Mouse (Mus musculus): ENCODE results near the gene Dcaf11. TPM values are rescaled to one million over a fixed set of nuclear protein-coding genes. Genes with fewer than 3 reads are reported as not detected.

The Dcaf11 gene
- total RNA-seq, 2 experiments from 2014 or later = 102 to 123 TPM

DNA sequence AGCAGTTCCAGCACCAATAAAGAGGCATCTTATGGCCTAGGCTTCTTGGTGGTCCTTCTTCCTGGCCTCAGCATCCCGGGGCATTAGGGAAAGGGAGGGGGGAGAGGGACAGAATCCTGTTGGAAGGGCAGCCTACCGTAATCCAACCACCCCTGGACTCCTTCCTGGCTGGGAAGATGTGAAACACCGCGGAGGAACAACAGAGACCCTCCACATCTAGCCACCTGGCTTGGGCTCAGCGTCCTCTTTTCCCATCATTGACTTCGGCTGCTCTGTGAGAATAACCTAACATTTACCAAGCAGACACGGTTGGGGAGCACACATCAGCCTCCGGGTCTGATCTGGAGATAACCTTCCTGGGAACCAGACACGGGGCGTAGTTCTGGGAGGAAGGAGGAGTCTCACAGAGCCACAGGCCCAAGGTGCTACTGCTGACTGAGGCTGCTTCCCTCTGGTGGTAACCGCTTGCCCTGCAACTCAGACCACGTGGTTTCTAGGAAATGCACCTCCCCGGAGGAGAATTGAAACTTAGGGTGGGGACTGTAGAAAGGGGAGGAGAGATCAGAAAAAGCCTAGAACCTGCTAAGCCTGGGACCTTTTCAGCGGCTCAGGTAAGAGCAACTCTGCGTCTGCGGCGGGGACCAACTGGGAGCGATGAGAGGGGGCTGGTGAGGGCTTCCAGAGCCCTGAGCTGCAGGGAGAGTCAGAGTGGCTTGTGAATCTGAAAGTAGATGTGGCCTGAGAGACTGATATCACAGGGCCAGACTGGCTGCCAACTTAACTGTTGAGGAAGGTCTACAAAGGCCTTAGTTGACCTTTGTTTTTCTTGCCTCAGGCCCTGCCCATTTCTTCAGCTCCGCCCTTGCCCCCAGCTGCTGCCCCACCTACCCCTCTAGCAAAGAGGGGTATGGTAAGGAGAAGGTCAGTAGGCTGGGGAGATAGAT lies 44.1 kb downstream of the Dcaf11 start:
- peak; percentile 88 to 89 for DNase-seq
- intact Hi-C loops (cut with DNase I) = loop anchor here (2.0 to 5.0 kb wide), 2 partner anchors 42 to 107 kb away; partner anchors contain the start of genes A730061H03Rik and Dcaf11

DNA sequence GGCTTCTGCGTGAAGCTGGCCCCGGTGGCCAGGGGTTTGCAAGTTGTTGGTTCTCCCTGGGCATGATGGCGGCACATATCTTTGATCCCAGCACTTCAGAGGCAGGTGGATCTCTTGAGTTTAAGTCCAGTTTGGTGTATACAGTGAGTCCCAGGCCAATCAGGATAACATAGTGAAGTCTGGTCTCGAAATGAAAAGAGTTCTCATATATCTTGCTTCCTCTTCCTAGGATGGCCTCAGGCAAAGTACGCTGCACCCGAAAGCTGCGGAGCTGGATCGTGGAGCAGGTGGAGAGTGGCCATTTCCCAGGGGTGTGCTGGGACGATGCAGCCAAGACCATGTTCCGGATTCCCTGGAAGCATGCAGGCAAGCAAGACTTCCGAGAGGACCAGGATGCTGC lies 45.0 kb downstream of the Dcaf11 start:
- intact Hi-C loops (cut with DNase I) = loop anchor here (5.0 kb wide), 1 partner anchor 43 kb away; the partner anchor contains the start of genes A730061H03Rik and Dcaf11
- no peak for DNase-seq

DNA sequence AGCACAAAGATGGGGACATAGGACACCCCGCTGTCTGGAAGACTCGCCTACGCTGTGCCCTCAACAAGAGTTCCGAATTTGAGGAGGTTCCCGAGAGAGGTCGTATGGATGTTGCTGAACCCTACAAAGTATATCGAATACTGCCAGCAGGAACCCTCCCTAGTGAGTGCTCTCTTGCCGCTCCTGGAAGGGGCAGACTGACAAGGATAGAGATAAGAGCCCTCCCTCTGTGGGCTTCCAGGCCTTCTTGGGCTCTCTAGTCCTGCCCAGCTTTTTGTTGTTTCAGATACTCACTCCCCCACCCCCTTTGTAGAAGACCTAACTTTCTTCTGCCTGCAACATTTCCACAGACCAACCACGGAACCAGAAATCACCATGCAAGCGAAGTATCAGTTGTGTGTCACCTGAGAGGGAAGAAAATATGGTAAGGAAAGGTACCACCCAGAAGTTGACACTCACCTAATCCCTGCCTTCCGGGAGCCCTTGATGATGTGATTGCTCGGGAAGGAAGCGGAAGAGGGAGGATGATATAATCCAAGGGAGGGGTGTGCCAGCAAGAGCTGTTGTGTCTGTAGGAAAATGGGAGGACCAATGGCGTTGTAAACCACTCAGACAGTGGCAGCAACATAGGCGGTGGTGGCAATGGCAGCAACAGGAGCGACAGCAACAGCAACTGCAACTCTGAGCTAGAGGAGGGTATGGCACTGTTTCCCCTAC lies 46.1 kb downstream of the Dcaf11 start:
- intact Hi-C loops (cut with DNase I) = no loop called here
- no peak for DNase-seq

DNA sequence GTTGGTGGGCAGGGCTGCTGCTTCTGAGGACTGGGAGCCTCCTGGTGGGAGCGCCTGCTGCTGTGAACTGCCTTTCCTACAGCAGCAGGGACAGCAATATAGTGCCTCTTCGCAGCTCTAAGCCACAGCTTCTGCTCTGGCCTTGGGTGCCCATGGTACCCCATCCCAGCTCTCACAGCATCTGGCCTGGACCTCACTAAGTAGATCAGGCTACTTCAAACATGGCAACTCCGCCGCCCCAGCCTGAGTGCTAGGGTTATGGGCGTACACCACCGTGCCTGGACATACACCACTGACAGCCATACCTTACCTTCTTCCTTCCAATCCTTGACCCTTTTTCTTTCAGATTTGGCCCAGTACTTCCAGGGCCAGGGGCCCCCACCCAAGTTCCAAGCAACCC lies 48.5 kb downstream of the Dcaf11 start:
- no peak for DNase-seq
- intact Hi-C loops (cut with DNase I) = no loop called here

DNA sequence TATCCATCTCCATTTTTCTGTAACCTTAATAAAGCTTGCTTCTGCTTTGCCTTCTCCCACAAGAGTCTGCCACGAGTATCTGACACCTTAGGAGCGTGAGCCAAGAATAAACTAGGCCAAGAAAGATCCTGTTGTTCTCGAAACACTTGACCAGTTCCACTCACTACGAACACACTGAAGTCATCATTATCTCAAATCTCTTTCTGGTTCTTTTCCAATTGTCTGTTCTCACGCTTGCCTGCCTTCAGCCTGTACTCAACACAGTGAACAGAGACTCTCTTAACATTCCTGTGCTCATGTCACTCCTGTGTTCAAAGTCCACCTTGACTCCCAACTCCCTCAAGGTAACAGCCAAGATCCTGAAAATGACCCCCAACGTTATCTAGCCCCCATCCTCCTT lies 53.5 kb downstream of the Dcaf11 start:
- intact Hi-C loops (cut with DNase I) = no loop called here
- no peak for DNase-seq

DNA sequence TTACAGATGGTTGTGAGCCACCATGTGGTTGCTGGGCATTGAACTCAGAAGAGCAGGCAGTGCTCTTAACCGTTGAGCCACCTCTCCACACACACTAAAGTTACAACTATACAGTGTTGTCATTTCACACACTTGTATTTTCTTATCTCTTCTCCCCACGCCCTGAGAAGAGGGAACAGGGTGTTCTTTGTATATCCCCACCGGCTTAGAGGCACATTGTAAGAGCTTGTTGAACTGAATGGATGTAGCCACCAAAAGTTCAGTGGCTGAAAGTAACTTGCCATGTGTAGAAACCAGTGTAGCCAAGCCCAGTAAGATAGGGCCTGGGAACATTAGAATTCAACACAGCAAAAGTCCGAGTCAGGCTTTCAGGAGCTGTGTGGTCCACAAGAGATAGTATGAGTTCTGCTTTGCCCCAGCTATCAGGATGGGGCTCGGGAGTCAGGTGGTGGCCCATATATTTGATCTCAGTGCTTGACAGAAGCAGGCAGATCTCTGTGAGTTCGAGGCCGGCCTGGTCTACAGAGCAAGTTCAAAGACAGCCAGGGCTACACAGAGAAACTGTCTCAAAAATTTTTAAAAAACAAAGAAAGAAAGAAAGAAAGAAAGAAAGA lies 54.9 kb downstream of the Dcaf11 start:
- no peak for DNase-seq
- intact Hi-C loops (cut with DNase I) = no loop called here

DNA sequence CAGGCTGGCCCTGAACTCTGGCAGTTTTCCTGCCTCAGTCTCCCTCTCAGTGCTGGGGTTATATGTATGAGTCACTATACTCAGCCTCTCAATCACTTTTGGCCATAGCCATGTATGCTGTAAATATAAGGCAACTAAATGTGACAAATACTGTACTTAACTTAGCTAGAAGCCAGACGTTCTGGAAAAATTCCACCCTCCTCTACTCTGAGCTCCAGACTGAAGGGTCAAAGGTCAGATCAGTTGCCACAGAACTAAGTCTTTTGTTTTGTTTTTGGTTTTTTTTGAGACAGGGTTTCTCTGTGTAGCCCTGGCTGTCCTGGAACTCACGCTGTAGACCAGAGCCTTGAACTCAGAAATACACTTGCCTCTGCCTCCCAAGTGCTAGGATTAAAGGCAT lies 56.1 kb downstream of the Dcaf11 start:
- DNase-seq = no peak
- intact Hi-C loops (cut with DNase I) = no loop called here

DNA sequence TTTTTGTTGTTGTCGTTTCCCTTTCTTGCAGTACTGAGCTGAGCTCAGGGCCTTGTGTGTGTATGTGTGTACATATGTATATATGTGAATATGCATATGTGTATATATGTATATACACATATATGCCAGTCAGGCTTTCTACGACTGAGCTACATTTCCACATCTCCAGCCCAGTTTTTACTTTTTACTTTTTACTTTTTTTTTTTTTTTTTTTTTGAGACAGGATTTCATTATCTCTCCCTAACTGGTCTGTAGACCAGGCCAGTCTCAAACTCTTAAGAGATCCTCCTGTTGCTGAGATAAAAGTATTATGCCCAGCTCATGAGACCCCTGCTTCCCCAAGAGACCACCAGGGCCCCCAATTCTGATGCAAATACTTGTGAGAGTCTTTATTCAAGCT lies 57.0 kb downstream of the Dcaf11 start:
- intact Hi-C loops (cut with DNase I) = no loop called here
- no peak for DNase-seq

DNA sequence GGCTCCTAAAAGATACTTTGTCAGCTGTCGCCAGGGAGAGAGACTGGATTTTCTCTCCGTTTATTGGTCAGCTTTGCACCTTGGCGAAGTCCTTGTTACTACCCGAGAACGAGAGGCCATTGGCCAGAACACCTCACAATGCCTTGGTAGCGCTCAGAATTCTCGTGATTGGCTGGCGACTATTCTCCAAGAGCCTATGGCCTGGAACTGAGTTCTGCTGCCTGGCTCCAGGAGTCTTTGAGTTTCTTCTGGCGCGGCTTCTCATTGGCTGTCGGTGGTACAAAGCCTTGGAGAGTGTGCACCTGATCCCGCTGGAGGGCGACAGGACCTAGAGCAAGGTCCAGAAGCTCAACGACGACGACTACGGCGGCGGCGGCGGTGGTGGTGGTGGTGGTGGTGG lies 58.0 kb downstream of the Dcaf11 start, which contains the start of gene Rec8:
Rec8 (plus strand) TSS at position 216 of the 400 bp plus-strand sequence.
- no peak for DNase-seq

DNA sequence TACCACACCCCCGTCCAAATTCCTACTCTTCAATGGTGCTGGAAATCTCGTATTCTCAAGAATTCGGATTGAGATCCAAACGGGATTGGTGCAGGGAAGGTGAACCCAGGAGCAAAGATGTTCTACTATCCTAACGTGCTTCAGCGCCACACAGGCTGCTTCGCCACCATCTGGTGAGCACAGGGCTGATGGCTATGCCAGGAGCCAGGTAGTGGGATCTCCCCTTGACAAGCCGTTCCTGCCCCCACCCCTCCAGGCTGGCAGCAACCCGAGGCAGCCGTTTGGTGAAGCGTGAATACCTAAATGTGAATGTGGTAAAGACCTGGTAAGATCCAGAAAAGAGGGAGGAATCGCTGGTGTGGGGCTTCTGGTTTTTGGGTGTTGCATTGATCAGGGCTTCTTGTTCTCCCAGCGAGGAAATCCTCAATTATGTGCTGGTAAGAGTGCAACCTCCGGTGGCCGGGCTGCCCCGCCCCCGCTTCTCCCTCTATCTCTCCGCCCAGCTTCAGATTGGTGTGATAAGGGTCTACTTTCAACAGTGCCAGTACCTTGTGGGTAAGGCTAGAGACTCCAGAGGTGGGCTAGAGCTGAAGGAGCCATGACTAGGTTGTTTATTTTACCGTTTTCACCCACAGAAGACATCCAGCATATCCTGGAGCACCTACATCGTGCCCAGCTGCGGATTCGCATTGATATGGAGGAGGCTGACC lies 58.8 kb downstream of the Dcaf11 start:
- no peak for DNase-seq
- intact Hi-C loops (cut with DNase I) = no loop called here

More for the DNA sequence above, 58.0 kb downstream of the Dcaf11 start, which contains the start of gene Rec8:
- intact Hi-C loops (cut with DNase I) = no loop called here

Other genes with a start within 250 kb of the Dcaf11 start
- gene Dhrs4, start 81.2 kb upstream of the Dcaf11 start, total RNA-seq (2021) = 10 to 100 TPM; 43.3 to 50.8 TPM
- gene Carmil3, start 69.4 kb upstream of the Dcaf11 start, total RNA-seq (2021) = under 1 TPM; 0.47 to 0.89 TPM
- not detected for gene Cpne6, start 49.6 kb upstream of the Dcaf11 start, total RNA-seq (2021)
- gene Nrl, start 35.0 kb upstream of the Dcaf11 start, total RNA-seq (2021) = not detected
- gene Pck2, start 19.7 kb upstream of the Dcaf11 start, total RNA-seq (2021) = 1 to 10 TPM; 4.2 to 4.5 TPM
- not detected for gene A730061H03Rik, start 400 bp downstream of the Dcaf11 start, total RNA-seq (2021)
- gene Fitm1, start 15.6 kb downstream of the Dcaf11 start, total RNA-seq (2021) = 100 to 1,000 TPM; 296 to 299 TPM
- 10 to 100 TPM; 67.4 to 69.7 TPM for gene Psme1, start 18.1 kb downstream of the Dcaf11 start, total RNA-seq (2021)
- 10 to 100 TPM; 29.6 to 34.6 TPM for gene Emc9, start 25.3 kb downstream of the Dcaf11 start, total RNA-seq (2021)
- gene Psme2, start 31.1 kb downstream of the Dcaf11 start, total RNA-seq (2021) = 10 to 100 TPM; 55.2 to 59.5 TPM
- gene Rnf31, start 31.7 kb downstream of the Dcaf11 start, total RNA-seq (2021) = 10 to 100 TPM; 18.8 to 19.6 TPM
- 1 to 10 TPM; 4.1 to 4.6 TPM for gene Irf9, start 43.6 kb downstream of the Dcaf11 start, total RNA-seq (2021)
- not detected for gene Rec8, start 58.0 kb downstream of the Dcaf11 start, total RNA-seq (2021)
- 10 to 100 TPM; 62.1 to 66.9 TPM for gene Ipo4, start 76.0 kb downstream of the Dcaf11 start, total RNA-seq (2021)
- gene Gm49378, start 77.9 kb downstream of the Dcaf11 start, total RNA-seq (2021) = 1 to 10 TPM in 1 of 2 experiments, not detected in 1; 1.0 TPM
- gene Tm9sf1, start 83.8 kb downstream of the Dcaf11 start, total RNA-seq (2021) = 10 to 100 TPM; 15.0 to 15.2 TPM
- gene Tssk4, start 90.2 kb downstream of the Dcaf11 start, total RNA-seq (2021) = under 1 TPM in 1 of 2 experiments, not detected in 1; 0.23 TPM
- gene Mdp1, start 100.5 kb downstream of the Dcaf11 start, total RNA-seq (2021) = 10 to 100 TPM; 14.2 to 16.8 TPM
- 1 to 10 TPM; 1.9 to 2.6 TPM for gene Gmpr2, start 111.9 kb downstream of the Dcaf11 start, total RNA-seq (2021)
- 100 to 1,000 TPM; 174 to 184 TPM for gene Nedd8, start 112.1 kb downstream of the Dcaf11 start, total RNA-seq (2021)
- 10 to 100 TPM in 1 of 2 experiments, 1 to 10 TPM in 1; 9.4 to 10.8 TPM for gene Tinf2, start 121.8 kb downstream of the Dcaf11 start, total RNA-seq (2021)
- gene Tgm1, start 153.9 kb downstream of the Dcaf11 start, total RNA-seq (2021) = not detected
- gene Rabggta, start 162.3 kb downstream of the Dcaf11 start, total RNA-seq (2021) = 1 to 10 TPM; 8.9 to 9.4 TPM
- 10 to 100 TPM; 27.3 to 35.9 TPM for gene Dhrs1, start 185.7 kb downstream of the Dcaf11 start, total RNA-seq (2021)
- 10 to 100 TPM; 10.5 to 11.8 TPM for gene Nop9, start 185.7 kb downstream of the Dcaf11 start, total RNA-seq (2021)
- not detected for gene Cideb, start 198.5 kb downstream of the Dcaf11 start, total RNA-seq (2021)
- not detected for gene Ltb4r2, start 201.4 kb downstream of the Dcaf11 start, total RNA-seq (2021)
- gene Ltb4r1, start 206.0 kb downstream of the Dcaf11 start, total RNA-seq (2021) = not detected
- 1 to 10 TPM; 5.3 to 6.5 TPM for gene Adcy4, start 224.1 kb downstream of the Dcaf11 start, total RNA-seq (2021)
- gene Ripk3, start 228.9 kb downstream of the Dcaf11 start, total RNA-seq (2021) = under 1 TPM; 0.59 to 0.67 TPM